Mouse (Mus musculus): ENCODE measurements at regions not wholly inside any gene's neighbourhood (a gene's known extent, or its start where the extent isn't known, plus 50 kb on each side); places are given as distances from the start of the nearest gene placed in this dataset.

DNA sequence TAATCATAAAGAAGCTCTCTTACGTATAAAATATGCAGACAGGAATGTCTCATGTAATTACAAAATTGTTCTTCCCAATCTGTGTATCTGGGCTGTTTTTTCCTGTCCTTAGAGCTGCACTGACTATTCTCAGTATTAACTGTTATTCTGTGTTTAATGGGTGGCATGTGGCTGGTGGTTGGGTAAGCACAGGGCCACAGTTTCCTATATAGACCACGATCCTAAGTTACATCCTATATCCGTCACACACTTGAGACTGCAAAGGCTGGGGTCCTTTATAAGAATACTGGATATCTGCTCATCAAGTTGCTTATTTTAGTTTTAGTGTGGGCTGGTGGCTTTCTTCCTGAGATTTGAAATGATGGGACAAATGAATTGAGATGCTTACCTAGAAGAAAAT is 159.0 kb downstream of the Sox4 start:
- no peak for DNase-seq (ENCODE audit: low spot score)

- DNase-seq (ENCODE audit: low spot score) = no peak
Measured at GRCm38 (mm10) chr13:28793166-28793935, 160.2 kb downstream of the Sox4 start.

DNA sequence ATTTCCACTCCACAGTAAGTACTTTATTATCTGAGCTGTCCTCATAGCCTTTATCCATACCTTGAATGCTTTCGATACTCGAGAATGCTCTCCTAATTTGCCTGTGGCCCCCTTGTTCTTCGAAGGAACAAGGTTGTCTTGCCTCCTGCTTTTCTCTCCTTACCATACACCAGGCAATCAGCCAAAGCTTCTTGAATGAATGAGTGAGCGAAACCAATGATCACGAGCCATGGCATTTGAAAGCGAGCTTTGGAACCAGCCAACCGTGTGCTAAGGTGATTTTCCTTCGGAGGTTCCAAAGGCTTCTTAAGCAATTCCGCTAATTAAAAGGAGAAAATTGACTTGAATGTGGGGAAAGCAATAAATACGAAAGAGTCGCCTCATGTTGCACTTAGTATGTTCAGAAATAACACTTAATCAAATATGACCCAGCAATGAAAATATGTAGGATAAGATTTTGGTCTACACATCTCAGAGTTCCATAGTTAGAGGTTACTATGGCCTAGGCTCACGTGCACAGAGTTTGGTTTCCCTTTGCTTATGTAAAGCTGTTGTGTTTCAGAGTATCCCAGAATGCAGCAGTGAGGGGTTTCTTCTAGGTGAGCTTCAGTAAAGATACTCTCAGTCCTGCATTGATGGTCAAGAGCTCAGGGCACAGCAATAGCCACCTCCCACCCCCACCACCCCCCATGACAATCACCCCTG is 160.9 kb downstream of the Sox4 start:
- no peak for DNase-seq (ENCODE audit: low spot score)

GRCm38 (mm10) chr13:28790381-28790780 is 163.1 kb downstream of the Sox4 start:
- DNase-seq (ENCODE audit: low spot score) = no peak

- no peak for DNase-seq (ENCODE audit: low spot score)
Measured at GRCm38 (mm10) chr13:28787331-28787643, 166.2 kb downstream of the Sox4 start.

GRCm38 (mm10) chr13:28786629-28787330 is 166.7 kb downstream of the Sox4 start:
- no peak for DNase-seq (ENCODE audit: low spot score)

GRCm38 (mm10) chr13:28782497-28783246 is 170.8 kb downstream of the Sox4 start:
- no peak for DNase-seq (ENCODE audit: low spot score)

DNA sequence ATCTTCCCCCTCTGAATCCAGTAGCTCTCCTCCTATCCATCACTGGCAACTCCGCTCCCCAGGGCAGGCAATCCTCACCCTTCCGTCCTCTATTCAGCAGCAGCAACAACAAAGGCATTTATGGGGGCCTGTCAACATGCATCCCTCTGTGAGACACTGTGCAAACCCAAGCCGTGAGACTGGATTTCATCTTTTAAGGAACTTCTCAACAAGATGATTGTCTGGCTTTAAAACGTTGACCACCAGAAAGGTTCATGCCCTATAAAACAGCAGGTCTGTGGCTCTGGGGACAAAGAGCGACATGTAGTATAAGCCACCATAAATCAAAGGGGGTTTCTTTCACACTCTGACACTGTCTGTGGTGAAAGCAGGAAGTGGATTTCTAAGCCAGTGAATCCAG is 171.4 kb downstream of the Sox4 start:
- no peak for DNase-seq (ENCODE audit: low spot score)

- DNase-seq (ENCODE audit: low spot score) = no peak
Measured at GRCm38 (mm10) chr13:28781660-28782059, 171.9 kb downstream of the Sox4 start.

DNA sequence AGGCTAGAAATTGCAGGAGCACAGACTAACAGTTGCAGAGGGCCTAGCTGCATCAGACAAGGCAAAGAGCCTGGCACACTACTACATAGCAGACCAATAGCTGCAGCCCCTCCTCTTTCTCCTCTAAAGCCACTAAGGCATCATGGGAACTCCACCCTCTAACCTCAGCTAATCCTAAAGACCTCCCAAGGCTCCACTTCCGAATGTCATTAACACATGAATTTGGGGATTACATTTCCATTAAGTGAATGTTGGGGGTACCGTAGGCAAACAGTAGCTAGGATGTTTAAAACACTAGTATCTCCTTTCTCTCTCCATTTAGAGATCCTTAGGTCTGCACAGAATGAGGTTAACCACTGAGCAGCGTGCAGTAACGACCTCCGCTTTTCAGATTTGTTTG is 173.1 kb downstream of the Sox4 start:
- no peak for DNase-seq (ENCODE audit: low spot score)

DNA sequence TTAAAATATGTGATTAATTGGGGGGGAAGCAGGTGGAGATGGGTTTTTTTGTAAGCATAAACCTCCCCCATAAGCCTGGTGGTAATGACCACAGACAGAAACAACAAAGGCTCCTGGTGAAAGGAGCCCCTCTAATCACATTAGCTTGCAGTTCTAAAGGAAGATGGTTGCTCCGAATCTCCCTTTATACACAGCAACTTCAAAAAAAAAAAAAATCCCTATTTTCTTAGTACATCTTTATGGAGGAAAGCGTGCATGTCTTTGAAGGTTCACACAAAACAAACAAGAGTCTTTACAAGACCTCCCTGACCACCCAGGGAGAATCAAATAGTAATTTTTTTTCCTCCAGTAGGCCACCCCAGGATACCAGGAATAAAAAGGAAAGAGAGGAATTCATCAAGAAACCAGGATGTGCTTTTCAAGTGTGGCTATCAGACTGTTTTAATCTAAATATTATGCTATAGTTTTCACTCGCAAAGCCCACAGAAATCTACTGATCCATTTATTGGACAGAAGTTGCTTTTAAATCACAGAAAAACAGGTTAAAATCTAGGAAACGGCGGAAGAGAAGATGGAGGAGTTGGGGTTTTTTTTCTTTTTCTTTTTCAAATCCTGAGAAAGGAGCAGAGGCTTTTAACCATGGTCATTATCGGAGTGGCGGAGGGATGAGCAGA is 178.2 kb downstream of the Sox4 start:
- no peak for DNase-seq (ENCODE audit: low spot score)

DNA sequence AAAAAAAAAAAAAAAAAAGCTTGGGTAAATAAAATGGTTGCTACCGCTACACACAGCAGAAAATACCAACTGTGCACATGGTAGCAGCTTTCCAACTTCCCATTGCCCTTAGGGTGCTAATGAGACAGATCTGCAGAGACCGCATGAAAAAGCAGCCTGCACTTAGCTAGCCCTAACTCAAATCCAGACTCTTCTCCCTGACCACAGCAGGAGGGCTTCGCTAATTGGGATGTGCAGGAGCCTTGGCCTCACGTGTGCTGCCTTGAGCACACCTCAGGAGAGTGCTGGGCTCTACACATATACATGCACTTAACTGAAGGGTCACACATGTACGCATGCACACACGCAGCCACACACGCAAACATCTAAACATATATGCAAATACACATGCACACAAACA is 178.9 kb downstream of the Sox4 start:
- DNase-seq (ENCODE audit: low spot score) = no peak

- DNase-seq (ENCODE audit: low spot score) = no peak
Measured at GRCm38 (mm10) chr13:28773466-28773865, 180.0 kb downstream of the Sox4 start.

DNA sequence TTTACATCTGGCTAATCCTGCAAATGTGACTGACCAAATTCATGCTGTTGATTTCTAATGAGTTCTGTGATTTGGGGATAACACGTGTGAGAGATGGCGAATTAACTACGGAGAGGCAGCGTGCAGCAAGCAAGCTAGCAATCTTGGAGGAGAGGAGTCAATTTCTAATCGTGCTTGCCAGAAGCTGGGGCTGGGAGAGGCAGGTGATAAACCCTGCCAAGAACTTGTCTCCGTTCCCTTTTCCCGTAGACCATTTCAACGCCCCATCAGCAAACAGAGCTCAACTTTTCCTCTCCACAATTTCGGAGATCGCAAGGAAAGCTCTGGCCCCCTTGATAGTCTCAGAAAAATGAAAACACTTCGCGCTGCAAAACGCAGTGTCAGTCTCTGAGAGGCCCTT is 183.0 kb downstream of the Sox4 start:
- DNase-seq (ENCODE audit: low spot score) = no peak

DNA sequence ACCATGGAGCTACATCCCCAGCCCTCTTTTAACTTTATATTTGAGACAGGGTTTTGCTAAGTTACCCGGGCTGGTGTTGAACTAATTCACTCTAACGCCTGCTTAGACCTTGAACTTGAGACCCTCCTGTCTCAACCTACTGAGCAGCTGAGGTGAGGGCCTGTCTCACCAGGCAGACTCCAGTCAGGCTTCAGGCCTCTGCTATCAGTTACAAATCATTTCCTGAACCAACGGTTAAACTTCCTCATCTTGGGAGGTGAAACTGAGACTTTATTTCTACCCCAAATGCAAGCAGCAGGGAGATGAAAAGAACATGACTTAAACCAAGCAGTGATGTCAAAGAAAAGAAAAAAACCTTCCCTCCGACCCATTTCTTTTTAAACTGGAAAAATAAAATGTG is 183.5 kb downstream of the Sox4 start:
- DNase-seq (ENCODE audit: low spot score) = no peak

- DNase-seq (ENCODE audit: low spot score) = no peak
Measured at GRCm38 (mm10) chr13:28768717-28769426, 184.6 kb downstream of the Sox4 start.

DNA sequence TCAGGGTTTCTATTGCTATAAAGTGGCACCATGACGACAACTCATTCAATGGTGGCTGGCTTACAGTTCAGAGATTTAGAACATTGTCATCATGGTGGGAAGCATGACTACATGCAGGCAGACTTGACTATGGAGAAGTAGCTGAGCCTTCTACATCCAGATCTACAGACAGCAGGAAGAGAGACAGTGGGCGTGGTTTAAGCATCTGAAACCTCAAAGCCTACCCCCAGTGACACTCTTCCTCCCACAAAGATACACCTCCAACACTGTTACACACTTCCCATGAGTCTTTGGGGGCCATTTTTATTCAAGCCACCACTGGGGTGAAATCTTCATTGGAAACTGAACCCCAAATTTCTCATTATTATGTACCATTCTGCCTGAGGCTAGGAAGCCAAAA is 191.0 kb downstream of the Sox4 start:
- no peak for DNase-seq (ENCODE audit: low spot score)

DNA sequence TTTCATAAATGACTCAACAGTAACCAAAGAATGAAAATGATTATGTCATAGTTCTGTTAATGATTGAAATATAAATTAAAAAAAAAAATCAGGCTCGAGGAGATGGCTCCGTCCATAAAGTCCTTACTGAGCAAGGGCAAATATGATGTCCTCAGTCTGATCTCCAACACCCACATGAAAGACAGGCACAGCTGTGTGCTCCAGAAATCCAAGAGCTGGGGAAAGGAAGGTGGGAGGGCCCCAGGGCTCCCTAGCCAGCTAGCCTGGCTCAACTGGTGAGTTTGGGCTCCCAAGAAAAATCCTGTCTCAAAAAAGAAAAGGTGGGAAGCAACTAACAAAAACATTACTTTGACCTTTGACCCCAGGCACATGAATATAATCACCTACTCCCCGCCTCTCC is 194.5 kb downstream of the Sox4 start:
- DNase-seq (ENCODE audit: low spot score) = no peak

GRCm38 (mm10) chr13:28757846-28758522 is 195.5 kb downstream of the Sox4 start:
- peak; percentile 7 for DNase-seq (ENCODE audit: low spot score)

GRCm38 (mm10) chr13:28756915-28757765 is 196.4 kb downstream of the Sox4 start:
- DNase-seq (ENCODE audit: low spot score) = no peak

Measured in spleen, adult 12 weeks (tissue).